Mouse (Mus musculus): ENCODE results near the gene Nobox.
A peak's percentile ranks its signal among the peaks of the same experiment; 100 is the strongest.

Gene Nobox

DNA sequence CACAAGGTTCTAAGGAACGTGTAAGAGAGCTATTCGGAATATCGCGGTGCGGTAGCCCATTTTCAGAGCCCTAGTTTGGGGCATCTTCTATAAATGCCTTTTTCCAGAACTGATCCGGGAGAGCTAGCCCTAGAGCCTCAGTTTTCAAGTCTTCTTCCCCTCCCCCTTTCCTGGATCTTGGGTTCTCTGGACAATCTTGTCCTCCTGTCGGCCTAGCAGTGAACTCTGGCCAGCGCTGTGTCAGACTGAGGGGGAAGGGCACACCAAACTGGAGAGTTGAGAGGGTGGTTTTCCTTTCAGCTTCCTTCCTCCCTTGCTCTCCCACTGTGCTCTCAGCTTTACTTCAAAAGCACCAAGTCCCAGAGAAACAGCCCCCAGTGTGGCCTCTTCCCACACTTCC lies 43.0 kb downstream of the Nobox start:
- DNase-seq = peak; percentile 58

DNA sequence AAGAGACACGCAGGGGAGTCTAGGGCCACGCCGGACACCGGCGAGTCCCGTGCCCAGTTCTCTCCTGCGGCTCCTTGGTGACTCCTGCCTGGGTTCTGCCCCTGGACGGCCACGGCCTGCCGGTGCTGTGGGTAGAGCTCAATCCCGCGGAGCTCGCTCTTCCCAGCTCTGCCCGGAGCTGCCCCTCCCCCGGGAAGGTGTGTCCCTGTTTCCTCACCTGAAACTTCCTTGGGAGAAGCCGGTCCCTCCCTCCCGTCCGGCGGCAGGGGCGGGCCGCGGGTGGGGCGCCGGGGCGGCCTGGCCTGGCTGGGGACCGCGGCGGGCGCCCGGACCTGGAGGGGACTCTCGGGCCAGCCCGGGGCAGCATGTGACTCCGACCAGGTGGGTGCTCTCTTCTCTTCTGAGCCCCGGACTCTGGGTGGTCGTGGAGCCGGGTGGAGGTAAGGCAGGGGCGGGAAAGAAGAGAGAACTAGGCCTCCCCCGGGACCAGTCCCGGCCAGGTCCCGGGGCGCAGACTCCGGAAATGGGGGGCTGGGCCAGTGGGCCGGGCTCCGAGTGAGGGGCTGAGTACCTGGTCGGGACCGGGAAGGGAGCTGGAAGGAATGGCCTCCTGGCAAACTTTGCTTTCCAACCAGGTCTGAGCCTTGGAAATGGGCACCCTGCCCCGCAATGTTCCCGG lies 43.9 kb downstream of the Nobox start, which contains the start of gene Arhgef5:
Gene Arhgef5 (plus strand): TSS at position 220 of the 679 bp plus-strand sequence.
- DNase-seq = peak; percentile 75

DNA sequence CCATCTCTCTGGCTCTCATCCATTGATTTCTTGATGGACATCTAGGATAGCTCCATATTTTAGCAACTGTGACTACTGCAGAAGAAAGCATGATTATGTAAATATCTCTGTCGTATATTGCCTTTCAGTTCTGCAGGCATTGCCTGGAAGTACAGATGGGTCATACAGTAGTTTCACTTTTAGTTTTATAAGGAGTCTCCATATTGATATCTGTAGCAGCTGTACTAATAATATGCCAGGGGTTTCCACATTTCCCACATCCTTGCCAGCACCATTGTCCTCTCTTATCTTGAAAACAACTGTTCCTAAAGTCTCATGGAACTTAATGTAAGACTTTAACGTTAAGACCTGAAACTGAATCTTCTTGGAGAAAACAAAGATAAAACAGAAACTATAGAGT lies 48.6 kb downstream of the Nobox start:
- DNase-seq = no peak

DNA sequence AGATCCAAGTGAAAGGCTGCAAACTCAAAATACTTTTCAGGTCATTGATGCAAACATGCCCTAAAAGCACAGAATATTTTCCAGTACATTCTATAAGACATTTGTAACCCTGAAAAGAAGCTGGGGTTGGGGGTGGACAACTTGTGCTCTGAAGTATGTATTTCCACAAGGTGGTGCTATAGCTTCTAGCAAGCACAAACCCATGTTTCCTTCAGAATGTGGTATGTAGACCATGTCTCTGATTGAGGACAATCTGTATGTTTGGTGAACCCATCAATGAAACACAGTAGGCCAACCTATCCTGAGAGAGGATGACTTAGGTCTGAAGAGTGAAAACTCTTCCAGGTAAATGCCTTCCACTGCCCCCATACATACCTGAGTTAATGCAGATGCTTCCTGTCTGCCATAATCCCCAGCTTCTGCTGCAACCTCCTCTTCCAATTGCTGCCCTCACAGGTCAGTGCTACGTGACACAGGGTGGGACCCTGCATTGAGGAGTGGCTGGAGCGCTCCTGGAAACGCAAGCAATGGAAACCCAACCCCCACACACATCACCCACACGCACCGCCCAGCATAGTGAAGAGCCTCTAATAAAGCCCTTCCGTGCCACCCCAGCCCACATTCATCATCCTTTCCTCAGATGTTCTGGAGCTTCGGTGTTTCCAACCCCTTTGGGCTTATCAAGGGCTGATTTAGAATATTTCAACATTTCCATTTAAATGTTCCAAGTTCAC lies 55.0 kb downstream of the Nobox start:
- DNase-seq = no peak
